Mouse (Mus musculus) urinary bladder, postnatal 36 days (tissue): ENCODE data around the gene Eif5a2.
"Not testable (repeated sequence)": the region's sequence is repeated elsewhere in the genome, so short reads cannot be mapped to it uniquely, and the experiment has no call there.

Experiments
- DNase-seq, 2 experiments: peaks; one replicate each; pipeline ENCODE4 v3.0.0; 2022; ENCODE audit warnings: low spot score in 2 of 2, mixed read lengths in 1 of 2

Gene Eif5a2

GRCm38 (mm10) chr3:28780994-28781393, at the start of gene Eif5a2:
Gene Eif5a2 (plus strand): TSS chr3:28781276.
- peak; percentile 82 to 91 for DNase-seq

GRCm38 (mm10) chr3:28734712-28735111, 46.4 kb upstream of the Eif5a2 start:
- DNase-seq: no peak

- no peak for DNase-seq
These were observed 44.1 kb upstream of the Eif5a2 start for GRCm38 (mm10) chr3:28736981-28737380.

GRCm38 (mm10) chr3:28740353-28740752, 40.7 kb upstream of the Eif5a2 start:
- no peak for DNase-seq

- DNase-seq: no peak
These were observed 37.8 kb upstream of the Eif5a2 start for GRCm38 (mm10) chr3:28743251-28743650.

- peak; percentile 47 to 64 for DNase-seq
These were observed 35.1 kb upstream of the Eif5a2 start for GRCm38 (mm10) chr3:28745835-28746483.

- DNase-seq: no peak
These were observed 32.9 kb upstream of the Eif5a2 start for GRCm38 (mm10) chr3:28748151-28748550.

- DNase-seq: no peak
These were observed 32.1 kb upstream of the Eif5a2 start for GRCm38 (mm10) chr3:28748956-28749355.

- DNase-seq: no peak
These were observed 25.6 kb upstream of the Eif5a2 start for GRCm38 (mm10) chr3:28755477-28755876.

- DNase-seq: no peak
These were observed 19.8 kb upstream of the Eif5a2 start for GRCm38 (mm10) chr3:28761225-28761789.

GRCm38 (mm10) chr3:28766935-28767334, 14.1 kb upstream of the Eif5a2 start:
- DNase-seq: no peak

- no peak for DNase-seq
These were observed 12.9 kb upstream of the Eif5a2 start for GRCm38 (mm10) chr3:28768222-28768621.

- DNase-seq: not testable (repeated sequence)
These were observed 8.2 kb upstream of the Eif5a2 start for GRCm38 (mm10) chr3:28772919-28773318.

GRCm38 (mm10) chr3:28775361-28775760, 5.7 kb upstream of the Eif5a2 start:
- DNase-seq: no peak

- DNase-seq: no peak
These were observed 5.1 kb upstream of the Eif5a2 start for GRCm38 (mm10) chr3:28775958-28776357.

GRCm38 (mm10) chr3:28776491-28776890, 4.6 kb upstream of the Eif5a2 start:
- no peak for DNase-seq

- no peak for DNase-seq
These were observed 565 bp upstream of the Eif5a2 start for GRCm38 (mm10) chr3:28780511-28780910.

- no peak for DNase-seq
These were observed 346 bp downstream of the Eif5a2 start for GRCm38 (mm10) chr3:28781422-28781821.

- no peak for DNase-seq
These were observed 772 bp downstream of the Eif5a2 start for GRCm38 (mm10) chr3:28781848-28782247.

- DNase-seq: no peak
These were observed 3.1 kb downstream of the Eif5a2 start for GRCm38 (mm10) chr3:28784176-28784575.

- no peak for DNase-seq
These were observed 13.8 kb downstream of the Eif5a2 start for GRCm38 (mm10) chr3:28794835-28795234.

GRCm38 (mm10) chr3:28805301-28806097, 24.4 kb downstream of the Eif5a2 start, which contains the start of gene Rpl22l1:
Gene Rpl22l1 (plus strand): TSS chr3:28805436.
- peak; percentile 99 to 100 for DNase-seq
